Mouse (Mus musculus): Measurements from ENCODE around the gene Auts2. TPM values are rescaled to one million over a fixed set of nuclear protein-coding genes. Genes with fewer than 3 reads are reported as not detected.

The Auts2 gene
- polyA plus RNA-seq, 1 experiment from 2014 or later = 17.9 TPM

GRCm38 (mm10) chr5:132378977-132379376 is 164.2 kb downstream of the Auts2 start:
- no peak overlapping the region for H3K27ac ChIP-seq (ENCODE audit: low read length)
- H3K4me3 ChIP-seq (ENCODE audit: low read length) = no peak overlapping the region
- no peak overlapping the region for H3K4me2 ChIP-seq (replicated peaks; ENCODE audit: low read depth, low read length)
- H3K9me3 ChIP-seq (ENCODE audit: low read length) = no peaks in the 10 kb centered on the region
- ATAC-seq (ENCODE audit: low FRiP score, low TSS enrichment) = no peak
- no peaks in the 10 kb centered on the region for H3K27me3 ChIP-seq (ENCODE audit: insufficient read depth, low read length)
- WGBS = 86% methylated on average over 1 of the region's 1 CpGs
- peaks cover 17% of the 10 kb centered on the region for H3K4me1 ChIP-seq (ENCODE audit: insufficient read depth, low read length)
- H3K9ac ChIP-seq (replicated peaks; ENCODE audit: low read length) = no peak overlapping the region
- no peaks in the 10 kb centered on the region for H3K36me3 ChIP-seq (ENCODE audit: insufficient read depth, low read length)

DNA sequence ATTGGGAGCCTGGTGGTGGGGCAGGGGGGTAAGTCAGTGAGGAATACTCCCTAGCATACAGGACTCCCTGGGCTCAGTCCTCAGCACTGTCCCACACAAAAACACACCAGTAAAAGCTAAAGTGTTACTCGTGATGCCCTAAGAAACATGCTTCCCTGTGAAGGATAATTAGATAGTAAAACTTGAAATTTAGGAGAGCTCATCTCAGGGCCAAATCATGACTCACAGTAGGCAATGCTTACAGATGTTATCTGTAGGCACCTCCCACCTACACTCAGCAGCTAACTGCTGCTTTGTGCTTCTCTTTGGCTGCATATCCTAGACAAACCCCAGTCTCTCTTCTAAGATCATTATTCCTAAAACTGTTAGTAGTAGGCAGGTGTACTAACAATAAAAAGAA is 168.0 kb downstream of the Auts2 start:
- Histone ChIP-seq H3K36me3 (ENCODE audit: insufficient read depth, low read length) (no peaks in the 10 kb centered on the region), H3K9me3 (ENCODE audit: low read length) (no peaks in the 10 kb centered on the region), H3K4me3 (ENCODE audit: low read length) (no peak overlapping the region), H3K27me3 (ENCODE audit: insufficient read depth, low read length) (no peaks in the 10 kb centered on the region), H3K4me2 (replicated peaks; ENCODE audit: low read depth, low read length) (no peak overlapping the region), H3K9ac (replicated peaks; ENCODE audit: low read length) (no peak overlapping the region), H3K4me1 (ENCODE audit: insufficient read depth, low read length) (peaks cover 6% of the 10 kb centered on the region), H3K27ac (ENCODE audit: low read length) (no peak overlapping the region)
- no peak for ATAC-seq (ENCODE audit: low FRiP score, low TSS enrichment)
- 54% methylated on average over 1 of the region's 1 CpGs for WGBS

GRCm38 (mm10) chr5:132373471-132374075 is 169.6 kb downstream of the Auts2 start:
- ATAC-seq (ENCODE audit: low FRiP score, low TSS enrichment) = no peak
- 81% methylated on average over 4 of the region's 4 CpGs for WGBS

GRCm38 (mm10) chr5:132372605-132373004 is 170.5 kb downstream of the Auts2 start:
- Histone ChIP-seq H3K4me2 (replicated peaks; ENCODE audit: low read depth, low read length) (no peak overlapping the region), H3K4me3 (ENCODE audit: low read length) (no peak overlapping the region), H3K9ac (replicated peaks; ENCODE audit: low read length) (no peak overlapping the region), H3K9me3 (ENCODE audit: low read length) (no peaks in the 10 kb centered on the region), H3K27me3 (ENCODE audit: insufficient read depth, low read length) (no peaks in the 10 kb centered on the region), H3K36me3 (ENCODE audit: insufficient read depth, low read length) (no peaks in the 10 kb centered on the region), H3K4me1 (ENCODE audit: insufficient read depth, low read length) (peaks cover 24% of the 10 kb centered on the region), H3K27ac (ENCODE audit: low read length) (no peak overlapping the region)
- WGBS = 59% methylated on average over 2 of the region's 2 CpGs
- ATAC-seq (ENCODE audit: low FRiP score, low TSS enrichment) = no peak

More at GRCm38 (mm10) chr5:132373471-132374075, 169.6 kb downstream of the Auts2 start:
- Histone ChIP-seq H3K4me3 (ENCODE audit: low read length) (no peak overlapping the region), H3K27me3 (ENCODE audit: insufficient read depth, low read length) (no peaks in the 10 kb centered on the region), H3K4me2 (replicated peaks; ENCODE audit: low read depth, low read length) (no peak overlapping the region), H3K9me3 (ENCODE audit: low read length) (no peaks in the 10 kb centered on the region), H3K9ac (replicated peaks; ENCODE audit: low read length) (no peak overlapping the region), H3K36me3 (ENCODE audit: insufficient read depth, low read length) (no peaks in the 10 kb centered on the region), H3K4me1 (ENCODE audit: insufficient read depth, low read length) (peaks cover 15% of the 10 kb centered on the region), H3K27ac (ENCODE audit: low read length) (no peak overlapping the region)

GRCm38 (mm10) chr5:132368678-132369088 is 174.5 kb downstream of the Auts2 start:
- 3% methylated on average over 7 of the region's 7 CpGs for WGBS
- H3K27ac ChIP-seq (ENCODE audit: low read length) = peak overlapping the region; percentile 0; the same call in 1 of the 2 replicates
- H3K9ac ChIP-seq (replicated peaks; ENCODE audit: low read length) = no peak overlapping the region
- ATAC-seq (ENCODE audit: low FRiP score, low TSS enrichment) = peak; percentile 94
- peak overlapping the region; percentile 13; the same call in 1 of the 2 replicates for H3K4me2 ChIP-seq (replicated peaks; ENCODE audit: low read depth, low read length)
- peaks cover 28% of the 10 kb centered on the region for H3K4me1 ChIP-seq (ENCODE audit: insufficient read depth, low read length)
- H3K27me3 ChIP-seq (ENCODE audit: insufficient read depth, low read length) = no peaks in the 10 kb centered on the region
- H3K9me3 ChIP-seq (ENCODE audit: low read length) = no peaks in the 10 kb centered on the region
- no peak overlapping the region for H3K4me3 ChIP-seq (ENCODE audit: low read length)
- H3K36me3 ChIP-seq (ENCODE audit: insufficient read depth, low read length) = no peaks in the 10 kb centered on the region

DNA sequence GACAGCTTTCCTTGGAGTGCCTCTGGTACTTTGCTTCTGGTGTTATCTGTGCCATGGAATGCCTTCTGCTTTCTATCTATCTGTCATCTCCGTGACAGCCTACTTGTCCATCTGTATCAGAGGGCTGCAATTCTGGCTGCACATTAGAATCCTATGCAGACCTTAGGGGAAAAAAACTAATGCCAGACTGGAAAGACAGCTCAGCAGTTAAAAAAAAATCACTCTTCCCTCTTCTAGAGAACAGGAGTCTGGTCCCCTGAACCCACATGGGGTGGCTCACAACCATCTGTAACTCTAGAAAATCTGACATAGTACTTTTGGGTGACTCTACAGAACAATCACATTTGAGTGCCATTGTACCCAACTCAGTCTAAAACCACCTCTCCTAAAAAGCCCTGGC is 181.9 kb downstream of the Auts2 start:
- H3K27ac ChIP-seq (ENCODE audit: low read length) = no peak overlapping the region
- H3K4me2 ChIP-seq (replicated peaks; ENCODE audit: low read depth, low read length) = no peak overlapping the region
- H3K27me3 ChIP-seq (ENCODE audit: insufficient read depth, low read length) = no peaks in the 10 kb centered on the region
- H3K9ac ChIP-seq (replicated peaks; ENCODE audit: low read length) = no peak overlapping the region
- peaks cover 7% of the 10 kb centered on the region; the same call in 1 of the 2 replicates for H3K4me1 ChIP-seq (ENCODE audit: insufficient read depth, low read length)
- no peaks in the 10 kb centered on the region for H3K36me3 ChIP-seq (ENCODE audit: insufficient read depth, low read length)
- 80% methylated on average over 1 of the region's 1 CpGs for WGBS
- no peak overlapping the region for H3K4me3 ChIP-seq (ENCODE audit: low read length)
- ATAC-seq (ENCODE audit: low FRiP score, low TSS enrichment) = no peak
- H3K9me3 ChIP-seq (ENCODE audit: low read length) = no peaks in the 10 kb centered on the region

GRCm38 (mm10) chr5:132357726-132358125 is 185.4 kb downstream of the Auts2 start:
- H3K27me3 ChIP-seq (ENCODE audit: insufficient read depth, low read length) = no peaks in the 10 kb centered on the region
- no peak overlapping the region for H3K4me3 ChIP-seq (ENCODE audit: low read length)
- peaks cover 10% of the 10 kb centered on the region for H3K4me1 ChIP-seq (ENCODE audit: insufficient read depth, low read length)
- no peaks in the 10 kb centered on the region for H3K9me3 ChIP-seq (ENCODE audit: low read length)
- H3K9ac ChIP-seq (replicated peaks; ENCODE audit: low read length) = no peak overlapping the region
- no peak overlapping the region for H3K27ac ChIP-seq (ENCODE audit: low read length)
- no peak for ATAC-seq (ENCODE audit: low FRiP score, low TSS enrichment)
- H3K36me3 ChIP-seq (ENCODE audit: insufficient read depth, low read length) = no peaks in the 10 kb centered on the region
- 67% methylated on average over 5 of the region's 5 CpGs for WGBS
- H3K4me2 ChIP-seq (replicated peaks; ENCODE audit: low read depth, low read length) = no peak overlapping the region

DNA sequence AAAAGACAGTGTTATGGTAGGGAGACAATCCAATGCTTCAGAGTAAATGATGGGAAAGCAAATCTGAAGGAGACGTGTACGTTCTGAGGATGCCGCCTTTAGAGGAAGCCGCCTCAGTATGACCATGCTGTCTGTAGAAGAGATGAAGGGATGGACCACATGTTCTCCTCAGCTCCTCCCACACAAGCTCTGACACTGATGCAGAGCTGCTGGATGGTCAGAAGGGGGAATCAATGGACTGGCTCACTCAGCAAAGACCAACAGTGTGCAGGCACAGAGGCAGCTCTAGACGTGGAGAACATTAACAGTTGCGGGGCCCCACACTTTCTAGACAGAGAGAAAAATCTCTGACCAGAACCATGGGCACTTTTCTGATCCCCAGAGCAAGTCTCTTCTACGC is 187.2 kb downstream of the Auts2 start:
- H3K4me3 ChIP-seq (ENCODE audit: low read length) = no peak overlapping the region
- no peaks in the 10 kb centered on the region for H3K27me3 ChIP-seq (ENCODE audit: insufficient read depth, low read length)
- no peak overlapping the region for H3K4me2 ChIP-seq (replicated peaks; ENCODE audit: low read depth, low read length)
- no peaks in the 10 kb centered on the region for H3K36me3 ChIP-seq (ENCODE audit: insufficient read depth, low read length)
- ATAC-seq (ENCODE audit: low FRiP score, low TSS enrichment) = no peak; the same call in 1 of the 2 replicates
- 63% methylated on average over 7 of the region's 7 CpGs for WGBS
- no peaks in the 10 kb centered on the region for H3K9me3 ChIP-seq (ENCODE audit: low read length)
- H3K27ac ChIP-seq (ENCODE audit: low read length) = no peak overlapping the region
- H3K9ac ChIP-seq (replicated peaks; ENCODE audit: low read length) = no peak overlapping the region
- peaks cover 20% of the 10 kb centered on the region for H3K4me1 ChIP-seq (ENCODE audit: insufficient read depth, low read length)

GRCm38 (mm10) chr5:132352437-132352836 is 190.7 kb downstream of the Auts2 start:
- Histone ChIP-seq H3K27ac (ENCODE audit: low read length) (no peak overlapping the region), H3K9me3 (ENCODE audit: low read length) (no peaks in the 10 kb centered on the region), H3K4me2 (replicated peaks; ENCODE audit: low read depth, low read length) (no peak overlapping the region), H3K4me3 (ENCODE audit: low read length) (no peak overlapping the region), H3K36me3 (ENCODE audit: insufficient read depth, low read length) (no peaks in the 10 kb centered on the region), H3K27me3 (ENCODE audit: insufficient read depth, low read length) (no peaks in the 10 kb centered on the region), H3K4me1 (ENCODE audit: insufficient read depth, low read length) (peaks cover 17% of the 10 kb centered on the region), H3K9ac (replicated peaks; ENCODE audit: low read length) (no peak overlapping the region)
- 7% methylated on average over 1 of the region's 1 CpGs for WGBS
- ATAC-seq (ENCODE audit: low FRiP score, low TSS enrichment) = no peak

DNA sequence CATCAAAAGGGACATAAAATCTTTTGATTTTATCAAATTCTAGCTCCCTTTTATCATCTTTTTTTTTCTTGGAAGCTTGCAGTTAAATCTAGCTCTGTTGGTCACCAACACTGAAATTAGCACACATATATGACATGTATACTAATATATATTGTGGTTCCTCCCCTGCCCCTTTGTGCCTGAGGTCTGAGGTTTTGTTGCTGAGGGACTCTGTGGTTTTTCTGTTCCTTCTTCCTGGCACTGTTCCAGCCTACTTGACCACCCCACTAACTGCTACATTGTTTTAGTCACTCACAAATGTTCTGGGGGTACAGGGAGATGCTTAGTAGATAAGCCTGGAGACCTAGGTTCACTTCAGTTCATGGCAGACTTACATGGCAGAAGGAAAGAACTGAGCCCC is 192.0 kb downstream of the Auts2 start:
- no peak overlapping the region for H3K27ac ChIP-seq (ENCODE audit: low read length)
- H3K4me2 ChIP-seq (replicated peaks; ENCODE audit: low read depth, low read length) = no peak overlapping the region
- H3K4me1 ChIP-seq (ENCODE audit: insufficient read depth, low read length) = peaks cover 14% of the 10 kb centered on the region
- H3K9me3 ChIP-seq (ENCODE audit: low read length) = no peaks in the 10 kb centered on the region
- no peaks in the 10 kb centered on the region for H3K27me3 ChIP-seq (ENCODE audit: insufficient read depth, low read length)
- no peak overlapping the region for H3K9ac ChIP-seq (replicated peaks; ENCODE audit: low read length)
- ATAC-seq (ENCODE audit: low FRiP score, low TSS enrichment) = no peak
- H3K4me3 ChIP-seq (ENCODE audit: low read length) = no peak overlapping the region
- no peaks in the 10 kb centered on the region for H3K36me3 ChIP-seq (ENCODE audit: insufficient read depth, low read length)

All from kidney, embryonic 16.5 days (tissue).